Mouse (Mus musculus) adrenal gland, adult 2 months (tissue): ENCODE results near the gene Ttll12. TPM values are rescaled to one million over a fixed set of nuclear protein-coding genes. Genes with fewer than 3 reads are reported as not detected.

Experiments
- DNase-seq: peaks from one replicate; pipeline ENCODE4 v3.0.0; 2021
- polyA plus RNA-seq: library from polyadenylated mRNA; depleted of rRNA; stranded (reverse); fragments of >200 nt; gene quantifications from 2 replicates; pipeline ENCODE4 v1.2.3, GENCODE M21; 2012
- total RNA-seq, 2 experiments: library from RNA; stranded (reverse); gene quantifications; 2 replicates each; pipeline ENCODE4 v1.2.3; 2021

Ttll12 gene
- total and polyA plus RNA-seq, 3 experiments = 31.7 to 47.4 (median 46.2) TPM

DNA sequence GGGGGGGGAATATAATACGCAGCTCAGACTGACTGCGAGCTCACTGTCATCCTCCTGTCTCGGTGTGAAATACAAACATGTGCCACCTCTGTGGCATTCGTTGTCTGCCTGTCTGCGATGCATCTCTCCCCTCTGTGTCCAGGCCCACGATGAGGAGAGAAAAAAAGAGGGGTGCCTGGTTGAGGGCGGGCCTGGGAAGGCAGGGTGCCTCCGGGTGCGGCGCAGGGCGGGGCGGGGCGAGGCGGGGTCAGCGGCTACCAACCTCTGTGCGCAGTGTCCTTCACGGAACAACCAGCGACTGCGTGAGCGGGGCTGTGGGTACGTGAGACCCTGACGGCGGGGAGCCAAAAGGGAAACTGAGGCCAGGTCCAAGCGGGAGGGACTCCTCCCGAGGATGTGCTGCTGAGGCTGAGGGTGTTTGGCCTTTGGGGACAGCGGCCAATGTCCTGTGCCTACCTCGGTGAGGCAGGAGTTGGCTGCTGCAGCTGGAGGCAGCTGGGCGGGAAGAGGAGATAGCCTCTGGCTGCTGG is 31.6 kb downstream of the Ttll12 start, which contains the start of the genes Tspo and Mcat:
TSS of gene Tspo (plus strand) at position 266 of the 530 bp plus-strand sequence.
TSS of gene Mcat (minus strand) at position 461 of the 530 bp plus-strand sequence.
- DNase-seq = peak; percentile 93

DNA sequence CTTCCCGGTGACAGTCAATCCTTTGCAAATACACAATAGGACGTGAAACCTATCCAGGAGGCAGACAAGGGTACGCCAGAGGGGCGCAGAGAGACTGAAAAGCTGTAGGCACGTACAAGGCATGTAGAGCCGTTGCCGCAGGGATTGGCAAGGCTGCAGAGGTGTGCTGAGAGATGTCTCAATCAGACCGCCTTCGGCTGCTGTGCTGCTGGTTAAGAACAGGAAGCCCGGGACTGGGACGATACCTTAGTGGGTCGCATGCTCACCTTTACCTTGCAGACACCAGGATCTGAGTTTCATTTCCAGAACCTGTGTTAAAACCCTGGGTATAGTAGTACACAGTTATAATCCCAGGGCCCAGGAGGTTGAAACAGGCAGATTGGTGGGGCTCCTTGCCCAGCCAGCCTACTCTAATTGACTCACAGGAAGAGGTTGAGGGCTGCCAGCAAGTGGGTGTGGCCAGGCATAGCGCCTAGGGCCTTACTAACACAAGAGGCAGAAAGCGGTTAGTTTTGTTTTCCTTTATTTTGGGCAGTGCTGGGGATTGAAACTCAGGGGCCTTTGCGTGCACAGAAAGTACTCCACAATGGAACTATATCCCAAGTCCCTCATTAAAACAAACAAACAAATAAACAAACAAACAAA is 32.2 kb downstream of the Ttll12 start:
- DNase-seq = peak; percentile 93

GRCm38 (mm10) chr15:83560941-83561477 is 33.9 kb downstream of the Ttll12 start:
- DNase-seq = no peak

DNA sequence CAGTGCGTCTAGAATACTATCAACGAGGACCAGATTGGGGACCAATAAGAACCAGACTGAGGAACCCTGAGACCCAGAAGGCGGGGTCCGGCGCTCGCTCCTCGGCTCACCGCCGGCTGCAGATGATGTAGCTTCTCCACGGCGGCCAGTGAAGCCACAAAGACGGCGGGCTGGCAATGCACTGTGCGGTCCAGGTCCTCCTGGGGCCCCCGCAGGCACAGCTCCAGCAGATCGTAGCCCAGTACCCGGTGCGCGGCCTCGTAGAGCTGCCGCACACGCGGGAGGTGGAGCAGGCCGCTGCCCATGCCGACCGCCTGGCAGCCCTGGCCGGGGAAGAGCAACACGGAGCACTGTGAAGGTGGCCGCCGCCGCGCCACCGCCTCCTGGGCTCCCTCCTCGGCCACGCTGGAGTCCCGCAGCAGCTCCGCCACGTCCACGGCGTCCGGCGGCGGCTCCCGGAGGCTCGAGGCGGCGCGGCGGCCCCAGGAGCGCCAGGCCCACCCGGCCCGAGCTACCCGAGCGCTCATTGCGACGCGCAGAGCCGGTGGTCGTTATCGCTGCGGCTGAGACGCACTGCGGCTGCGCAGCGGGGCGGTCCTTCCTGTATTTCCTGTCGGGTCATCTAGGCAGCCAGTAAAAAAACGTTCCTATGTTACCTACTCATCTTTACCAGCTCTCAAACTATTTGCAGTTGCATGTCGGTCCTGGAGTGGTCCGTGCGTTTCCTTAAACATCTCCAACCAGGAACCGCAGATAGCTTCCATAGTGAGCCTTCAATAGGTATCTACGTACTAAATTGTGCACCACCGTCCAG is 39.6 kb downstream of the Ttll12 start:
- peak; percentile 93 for DNase-seq

DNA sequence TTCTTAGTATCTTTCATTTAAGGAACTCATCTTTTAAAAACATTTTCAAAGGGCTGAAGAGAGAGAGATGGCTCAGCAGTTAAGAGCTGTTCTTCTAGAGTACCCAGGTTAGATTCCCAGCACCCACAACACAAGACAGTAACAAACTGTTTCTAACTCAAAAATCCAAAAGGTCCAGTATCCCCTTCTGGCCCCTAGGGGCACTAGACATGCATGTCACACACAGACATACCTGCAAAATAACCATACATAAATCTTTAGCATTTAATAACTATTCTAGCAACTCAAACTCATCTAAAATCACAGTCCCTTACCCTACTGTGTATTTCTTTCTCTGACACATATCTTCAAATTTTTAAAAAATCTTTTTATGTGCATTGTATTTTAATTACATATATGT is 41.1 kb downstream of the Ttll12 start:
- no peak for DNase-seq

GRCm38 (mm10) chr15:83550137-83550536 is 44.8 kb downstream of the Ttll12 start:
- DNase-seq = no peak

GRCm38 (mm10) chr15:83547144-83547543 is 47.8 kb downstream of the Ttll12 start:
- no peak for DNase-seq

DNA sequence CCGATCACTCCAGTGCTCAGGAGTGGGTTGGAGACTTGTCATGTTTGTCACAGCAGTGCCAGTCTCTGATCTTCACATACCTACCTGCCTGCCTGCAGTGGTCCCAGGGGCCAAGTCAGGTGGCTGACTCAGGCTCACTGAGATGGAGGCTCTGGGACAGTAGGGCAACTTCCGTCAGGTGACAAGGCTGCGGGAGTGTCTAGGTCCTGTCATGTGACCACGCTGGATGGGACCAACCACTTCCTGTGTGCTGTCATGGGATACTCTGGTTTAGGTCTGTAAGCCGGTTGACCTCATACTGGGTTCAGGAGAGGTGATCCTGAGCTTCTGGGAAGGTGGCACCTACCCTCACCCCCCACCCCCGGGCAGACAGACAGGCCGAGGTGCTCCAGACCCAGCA is 48.9 kb downstream of the Ttll12 start:
- no peak for DNase-seq

DNA sequence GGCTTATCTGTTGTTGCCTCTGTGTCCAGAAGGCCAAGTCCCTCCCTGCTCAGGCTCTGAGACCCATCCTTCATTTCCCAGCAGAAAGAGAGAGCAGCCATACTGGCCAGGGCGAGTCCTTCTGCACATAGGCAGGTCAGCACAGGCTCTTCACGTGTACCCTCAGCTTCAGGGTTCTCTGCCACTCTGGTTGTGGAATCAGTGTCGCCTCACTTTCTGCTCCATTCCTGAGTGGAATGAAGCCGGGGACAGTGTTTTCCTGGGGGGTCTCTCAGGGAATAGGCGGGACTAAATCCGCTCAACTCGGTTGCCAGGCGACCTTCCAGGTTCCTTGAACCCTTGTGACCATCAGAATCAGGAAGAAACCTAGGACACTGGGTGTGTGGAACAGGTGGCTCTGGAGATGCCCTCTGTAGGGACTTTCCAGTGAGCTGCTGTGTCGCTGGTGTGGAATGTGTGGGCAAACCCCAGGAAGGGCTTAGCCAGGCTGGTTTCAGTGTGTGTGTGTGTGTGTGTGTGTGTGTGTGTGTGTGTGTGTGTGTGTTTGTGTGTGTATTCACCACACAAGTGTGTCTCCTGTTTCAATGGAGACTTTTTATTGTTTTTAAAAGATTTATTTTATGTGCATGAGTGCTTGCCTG is 53.2 kb downstream of the Ttll12 start:
- DNase-seq = no peak

GRCm38 (mm10) chr15:83539905-83540304 is 55.1 kb downstream of the Ttll12 start:
- DNase-seq = peak; percentile 72

GRCm38 (mm10) chr15:83538855-83539254 is 56.1 kb downstream of the Ttll12 start:
- DNase-seq = no peak

GRCm38 (mm10) chr15:83535890-83536231 is 59.1 kb downstream of the Ttll12 start:
- DNase-seq = no peak

- peak; percentile 58 for DNase-seq
These were observed 59.7 kb downstream of the Ttll12 start for GRCm38 (mm10) chr15:83534960-83535889.

DNA sequence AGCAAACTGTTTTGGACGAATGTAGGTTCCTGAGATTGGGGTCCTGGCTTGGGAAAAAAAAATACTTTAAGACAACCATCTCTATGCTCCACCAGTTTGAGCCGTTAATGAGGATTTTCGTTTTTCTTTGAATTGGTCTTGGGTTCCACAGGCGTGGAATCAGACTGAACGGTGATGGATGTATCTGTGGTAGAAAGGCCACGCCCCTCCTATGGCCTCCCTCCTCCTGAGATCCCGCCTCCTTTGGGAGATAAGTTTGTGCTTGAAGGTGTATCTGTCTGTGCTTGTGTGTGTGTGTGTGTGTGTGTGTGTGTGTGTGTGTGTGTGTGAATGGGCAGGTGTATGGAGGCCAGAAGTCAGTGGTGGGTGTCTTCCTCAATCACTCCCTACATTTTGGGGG is 62.4 kb downstream of the Ttll12 start:
- no peak for DNase-seq

DNA sequence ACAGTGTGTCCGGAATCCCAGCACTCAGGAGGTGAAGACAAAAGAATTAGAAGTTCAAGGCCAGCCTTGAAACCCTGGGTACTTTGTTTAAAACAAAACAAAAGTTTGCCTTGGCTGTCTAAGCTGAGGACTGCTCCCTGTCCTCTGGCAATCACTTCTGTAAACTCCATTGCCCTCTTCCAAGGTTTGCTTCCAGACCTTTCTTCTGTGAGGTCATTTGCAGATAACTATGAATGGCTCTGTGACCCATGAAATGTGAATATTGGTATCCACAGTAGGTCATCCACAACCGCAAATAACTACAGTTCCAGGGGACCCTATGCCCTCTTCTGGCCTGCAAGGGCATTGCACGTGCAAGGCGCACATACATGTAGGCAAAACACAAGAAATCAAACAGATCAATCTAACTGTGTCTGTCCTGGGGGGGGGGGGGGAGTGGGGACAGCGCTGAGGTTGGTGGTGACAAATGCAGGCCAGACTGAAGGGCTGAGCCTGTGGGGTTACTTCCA is 62.9 kb downstream of the Ttll12 start:
- no peak for DNase-seq

DNA sequence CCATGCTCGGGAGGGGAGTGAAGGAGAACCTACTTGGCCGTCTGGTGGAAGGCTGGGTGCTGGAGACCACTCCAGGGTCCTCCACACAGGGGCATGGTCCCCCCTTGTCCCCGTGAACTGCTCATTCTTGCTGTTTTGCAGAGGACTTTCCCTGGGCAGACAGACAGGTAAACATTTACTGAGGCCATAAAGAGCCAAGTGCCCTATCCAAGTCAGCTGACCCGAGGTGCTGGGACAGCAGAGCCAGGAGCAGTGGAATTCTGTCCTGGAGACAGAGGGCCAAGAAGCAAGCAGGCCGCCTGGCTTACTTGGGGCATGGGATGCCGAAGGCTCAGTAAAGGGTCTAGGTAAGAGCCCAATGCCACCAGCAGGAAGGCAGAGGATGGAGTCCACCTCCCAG is 64.3 kb downstream of the Ttll12 start:
- DNase-seq = no peak

GRCm38 (mm10) chr15:83530233-83530632 is 64.7 kb downstream of the Ttll12 start:
- peak; percentile 54 for DNase-seq

GRCm38 (mm10) chr15:83529765-83530164 is 65.2 kb downstream of the Ttll12 start:
- DNase-seq = peak; percentile 54

GRCm38 (mm10) chr15:83528892-83529291 is 66.1 kb downstream of the Ttll12 start:
- no peak for DNase-seq

- no peak for DNase-seq
These were observed 67.2 kb downstream of the Ttll12 start for GRCm38 (mm10) chr15:83527747-83528146.

- DNase-seq = no peak
These were observed 67.9 kb downstream of the Ttll12 start for GRCm38 (mm10) chr15:83527092-83527437.
